Mouse (Mus musculus): ENCODE data around the gene Ncoa3.

DNA sequence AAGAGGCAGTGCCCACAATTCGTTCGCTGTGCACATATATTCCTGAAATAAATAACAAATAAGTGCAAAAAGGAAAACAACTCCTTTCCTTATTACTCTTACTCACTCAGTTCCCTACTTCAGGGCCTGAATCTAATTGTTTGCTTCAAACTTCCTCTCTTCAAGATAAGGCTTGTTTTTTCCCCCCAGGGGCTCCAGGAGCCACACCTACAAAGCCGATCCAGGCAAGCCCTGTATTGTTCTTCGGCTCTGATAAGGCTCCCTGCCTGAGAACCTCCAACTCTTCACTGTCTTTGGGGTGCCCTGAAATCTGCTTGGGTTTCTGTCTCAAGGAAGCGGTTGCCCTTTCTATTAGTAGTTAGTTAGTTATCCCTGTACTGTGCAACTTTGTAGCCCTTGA, 15.6 kb upstream of the Ncoa3 start:
- no peak for TF ChIP-seq EP300 (IDR thresholded peaks at IDR 0.05; ENCODE audit: low read depth)
- no peak for TF ChIP-seq CTCF (IDR thresholded peaks at IDR 0.05; ENCODE audit: low read depth)

Data from liver, postnatal 0 days (tissue).